Mouse (Mus musculus) layer of hippocampus, adult 6 months (tissue): ENCODE measurements around the gene Ubl7. TPM values are rescaled to one million over a fixed set of nuclear protein-coding genes. Genes with fewer than 3 reads are reported as not detected.

Source experiments
- long read RNA-seq, 2 experiments: library from polyadenylated mRNA; unstranded; transcript quantifications; one replicate each; pipeline ENCODE4 v2.0.0; 2019 to 2020
- polyA plus RNA-seq: library from polyadenylated mRNA; unstranded; fragments of <200 nt; fragmentation: Nextera tagmentation; gene quantifications from 2 replicates; pipeline ENCODE4 v1.2.3, GENCODE M21; 2021

The Ubl7 gene
- polyA plus RNA-seq = 157 and 188 TPM in 2 replicates
- long read RNA-seq, experiment 1, transcript Ubl7-208 (11 exons, 1,426 nt) = minor isoform, 6 of 192 reads
- long read RNA-seq, experiment 1, transcript Ubl7-201 (11 exons, 1,364 nt) = major isoform, 107 of 192 reads
- long read RNA-seq, experiment 1, transcript Ubl7-209 (11 exons, 1,319 nt) = minor isoform, 30 of 192 reads
- long read RNA-seq, experiment 1, partial matches to known transcripts = 18 of 192 reads
- long read RNA-seq, experiment 1, other reads (novel, unspliced or antisense) = 31 of 192 reads
- long read RNA-seq, experiment 2, transcript Ubl7-201 (11 exons, 1,364 nt) = major isoform, 283 of 547 reads
- long read RNA-seq, experiment 2, transcript Ubl7-208 (11 exons, 1,426 nt) = minor isoform, 28 of 547 reads
- long read RNA-seq, experiment 2, transcript Ubl7-209 (11 exons, 1,319 nt) = minor isoform, 111 of 547 reads
- long read RNA-seq, experiment 2, partial matches to known transcripts = 20 of 547 reads
- long read RNA-seq, experiment 2, other reads (novel, unspliced or antisense) = 105 of 547 reads

GRCm38 (mm10) chr9:57910254-57911160, at the start of gene Ubl7:
TSS of gene Ubl7 (plus strand) at chr9:57910979.

DNA sequence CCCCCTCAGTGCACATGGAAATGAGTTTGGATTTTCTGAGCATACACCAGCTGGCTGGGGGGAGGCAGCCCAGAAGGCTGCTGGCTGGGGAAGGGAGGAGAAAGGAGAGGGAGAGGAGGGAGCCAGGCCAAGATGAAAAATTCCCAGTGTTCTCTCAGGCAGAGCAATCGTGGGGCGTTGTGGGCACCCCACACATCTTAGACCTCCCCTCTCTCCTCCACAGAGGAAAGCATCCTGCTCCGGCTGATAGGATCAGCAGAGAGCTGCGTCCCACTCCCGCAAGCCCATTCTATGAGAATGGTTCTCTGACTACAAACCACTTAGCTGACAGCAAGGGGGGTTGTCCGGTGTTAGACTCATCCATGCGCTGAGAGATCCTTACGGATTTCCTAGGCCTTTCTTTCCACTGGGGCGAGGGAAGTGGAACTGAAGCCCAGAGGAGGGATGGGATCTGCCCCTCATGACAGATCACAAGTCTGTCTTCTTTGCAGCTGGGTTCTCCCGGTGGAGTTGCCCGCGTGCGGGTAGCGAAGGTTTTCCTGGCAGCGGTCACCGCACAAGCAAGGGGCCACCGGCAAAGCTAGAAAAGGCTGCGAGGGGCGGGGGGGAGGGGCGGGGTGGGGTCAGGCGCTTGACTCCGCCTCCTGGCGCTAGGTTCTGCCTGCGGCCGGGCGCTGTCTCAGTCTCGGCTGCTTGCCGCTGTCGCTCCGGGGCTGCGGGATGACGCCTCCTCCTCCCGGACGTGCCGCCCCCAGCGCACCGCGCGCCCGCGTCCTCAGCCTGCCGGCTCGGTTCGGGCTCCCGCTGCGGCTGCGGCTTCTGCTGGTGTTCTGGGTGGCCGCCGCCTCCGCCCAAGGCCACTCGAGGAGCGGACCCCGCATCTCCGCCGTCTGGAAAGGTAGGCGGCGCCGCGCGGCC, 28.9 kb downstream of the Ubl7 start, which contains the start of gene Sema7a:
Gene Sema7a, plus strand, starts transcription at position 682 of the 918 bp plus-strand sequence.

Other genes with a start within 250 kb of the Ubl7 start
- not detected in 2 replicates for gene Cyp1a2, start 227.3 kb upstream of the Ubl7 start, polyA plus RNA-seq
- 0.10 TPM in 1 of 2 replicates, not detected in the other for gene Cyp1a1, start 223.1 kb upstream of the Ubl7 start, polyA plus RNA-seq
- gene Edc3, start 202.4 kb upstream of the Ubl7 start, polyA plus RNA-seq = 9.3 and 9.9 TPM in 2 replicates
- gene Clk3, start 145.1 kb upstream of the Ubl7 start, polyA plus RNA-seq = 27.9 and 34.7 TPM in 2 replicates
- 1.2 and 1.6 TPM in 2 replicates for gene Arid3b, start 74.2 kb upstream of the Ubl7 start, polyA plus RNA-seq
- gene Sema7a, start 29.1 kb downstream of the Ubl7 start, polyA plus RNA-seq = 10.7 and 15.7 TPM in 2 replicates
- gene Cyp11a1, start 95.4 kb downstream of the Ubl7 start, polyA plus RNA-seq = 1.0 and 1.1 TPM in 2 replicates
- gene Stra6, start 152.8 kb downstream of the Ubl7 start, polyA plus RNA-seq = 8.3 and 16.1 TPM in 2 replicates
- gene Ccdc33, start 207.8 kb downstream of the Ubl7 start, polyA plus RNA-seq = 1.2 and 2.4 TPM in 2 replicates